Mouse (Mus musculus) cerebellum, adult 18-20 months (tissue): ENCODE results near the gene H2-M9.

Experiments used
- DNase-seq, 2 experiments: peaks; one replicate each; pipeline ENCODE4 v3.0.0; 2021

H2-M9 gene

GRCm38 (mm10) chr17:36642566-36642965 is at the start of gene H2-M9:
H2-M9 (minus strand) TSS chr17:36642666.
- no peak for DNase-seq

DNA sequence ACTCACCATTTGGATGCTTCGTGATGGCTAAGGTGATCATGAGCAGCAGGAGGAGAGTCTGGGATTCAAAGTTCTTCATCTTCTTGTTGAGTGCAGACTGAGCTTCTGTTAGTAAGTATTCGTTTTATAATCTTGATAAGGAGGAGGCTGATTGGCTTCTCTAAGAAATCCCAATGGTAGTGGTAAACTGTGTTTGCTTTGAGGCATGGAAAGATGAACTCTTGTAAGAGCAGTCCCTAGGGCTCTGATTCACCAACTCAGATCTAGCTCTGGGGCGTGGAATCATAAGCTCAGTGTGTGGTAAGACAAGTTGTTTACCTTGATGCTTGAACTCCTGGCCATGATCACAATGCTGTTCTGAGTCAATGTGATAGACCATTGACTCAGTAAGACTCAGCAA is 29.7 kb upstream of the H2-M9 start, which contains the start of gene H2-M1:
TSS of gene H2-M1 (minus strand) at position 101 of the 400 bp plus-strand sequence.
- DNase-seq: no peak
